Mouse (Mus musculus) left cerebral cortex, adult 8-10 months (tissue): Measurements from ENCODE around the gene 1810049J17Rik. TPM values are rescaled to one million over a fixed set of nuclear protein-coding genes. Genes with fewer than 3 reads are reported as not detected.

Experiments used
- DNase-seq, 2 experiments: peaks; one replicate each; pipeline ENCODE4 v3.0.0; 2022; ENCODE audit warnings: low spot score in 2 of 2
- total RNA-seq, 4 experiments: library from RNA; stranded (reverse); gene quantifications; 2 replicates each; pipeline ENCODE4 v1.2.4; 2022

The 1810049J17Rik gene
- total RNA-seq, 4 experiments from 2014 or later = 1.2 to 1.7 (median 1.6) TPM; not detected in 1

GRCm38 (mm10) chr15:12348950-12349349 lies 27.3 kb upstream of the 1810049J17Rik start:
- no peak for DNase-seq

- no peak for DNase-seq
These were observed 25.2 kb upstream of the 1810049J17Rik start for GRCm38 (mm10) chr15:12346916-12347315.

GRCm38 (mm10) chr15:12341401-12341758 lies 19.7 kb upstream of the 1810049J17Rik start:
- DNase-seq = no peak

- DNase-seq = no peak
These were observed 19.1 kb upstream of the 1810049J17Rik start for GRCm38 (mm10) chr15:12340536-12341400.

- DNase-seq = no peak
These were observed 16.1 kb upstream of the 1810049J17Rik start for GRCm38 (mm10) chr15:12337779-12338137.

- no peak for DNase-seq
These were observed 15.5 kb upstream of the 1810049J17Rik start for GRCm38 (mm10) chr15:12337030-12337778.

- no peak for DNase-seq
These were observed 12.7 kb upstream of the 1810049J17Rik start for GRCm38 (mm10) chr15:12334381-12334780.

- no peak for DNase-seq
These were observed 9.6 kb upstream of the 1810049J17Rik start for GRCm38 (mm10) chr15:12331300-12331699.

- DNase-seq = no peak
These were observed 9.2 kb upstream of the 1810049J17Rik start for GRCm38 (mm10) chr15:12330892-12331291.

- DNase-seq = no peak
These were observed 8.7 kb upstream of the 1810049J17Rik start for GRCm38 (mm10) chr15:12330389-12330788.

- no peak for DNase-seq
These were observed 2.6 kb upstream of the 1810049J17Rik start for GRCm38 (mm10) chr15:12324326-12324725.

- DNase-seq = no peak
These were observed 1.1 kb upstream of the 1810049J17Rik start for GRCm38 (mm10) chr15:12322676-12323402.

GRCm38 (mm10) chr15:12321091-12321787 lies 460 bp downstream of the 1810049J17Rik start, which contains the start of gene Golph3:
Gene Golph3, plus strand, starts transcription at chr15:12321450.
- peak; percentile 90 to 94 for DNase-seq

- DNase-seq = no peak
These were observed 1.1 kb downstream of the 1810049J17Rik start for GRCm38 (mm10) chr15:12320441-12321090.

GRCm38 (mm10) chr15:12319889-12320288 lies 1.8 kb downstream of the 1810049J17Rik start:
- no peak for DNase-seq

- no peak for DNase-seq
These were observed 3.2 kb downstream of the 1810049J17Rik start for GRCm38 (mm10) chr15:12318451-12318850.

- DNase-seq = no peak
These were observed 4.4 kb downstream of the 1810049J17Rik start for GRCm38 (mm10) chr15:12317290-12317689.

GRCm38 (mm10) chr15:12315996-12316395 lies 5.7 kb downstream of the 1810049J17Rik start:
- DNase-seq = no peak

GRCm38 (mm10) chr15:12314584-12314983 lies 7.1 kb downstream of the 1810049J17Rik start:
- no peak for DNase-seq

- no peak for DNase-seq
These were observed 8.4 kb downstream of the 1810049J17Rik start for GRCm38 (mm10) chr15:12313255-12313654.

GRCm38 (mm10) chr15:12311465-12311864 lies 10.2 kb downstream of the 1810049J17Rik start:
- DNase-seq = no peak
